28 mouse cellular contexts compared by ENCODE assay signal in genomic region chr7:79900753-79901152, GRCm38 (mm10). TPM values are rescaled to one million over a fixed set of nuclear protein-coding genes. Genes with fewer than 3 reads are reported as not detected.
DNase-seq lines count a peak whose midpoint lies in the region; ATAC-seq and TF ChIP-seq lines count a peak whose summit lies in the region.
"Had no signal": no experiment of that assay in that cellular context is flagged by ENCODE, and none has a peak within 500 bp of the region (broad histone marks: within the 10 kb centered on the region; RNA-seq: fewer than 3 reads in every experiment).

No protein-coding gene starts in this region.

- no peaks in the 10 kb centered on the region for H3K9me3 ChIP-seq in liver, embryonic 11.5 days (ENCODE audit: control insufficient read depth, low read length)
- H3K9me3 ChIP-seq in liver, postnatal 0 days (ENCODE audit: low read length), result no peaks in the 10 kb centered on the region
- no peaks in the 10 kb centered on the region for H3K9me3 ChIP-seq in heart, embryonic 11.5 days (replicated peaks; ENCODE audit: control insufficient read depth, low read length)
- no peaks in the 10 kb centered on the region for H3K9me3 ChIP-seq in heart, embryonic 10.5 days
- H3K9me3 ChIP-seq: embryonic facial prominence, embryonic 12.5 days; heart, embryonic 12.5 days; limb, embryonic 12.5 days; liver, embryonic 15.5 days had no signal

- intact Hi-C loops in heart, postnatal 10 days (cut with DNase I), result no loop called here

- WGBS in liver, embryonic 11.5 days, result 85% methylated on average over 6 of the region's 6 CpGs
- WGBS in liver, postnatal 0 days (ENCODE audit: insufficient replicate concordance), result 70% methylated on average over 6 of the region's 6 CpGs
- 95% methylated on average over 6 of the region's 6 CpGs for WGBS in heart, embryonic 11.5 days (ENCODE audit: insufficient replicate concordance)
- 94% methylated on average over 6 of the region's 6 CpGs for WGBS in heart, embryonic 10.5 days

- no peak overlapping the region for H3K4me2 ChIP-seq in liver, embryonic 11.5 days
- no peak overlapping the region for H3K4me2 ChIP-seq in liver, postnatal 0 days (ENCODE audit: low read depth, low read length)
- no peak overlapping the region for H3K4me2 ChIP-seq in heart, embryonic 11.5 days
- H3K4me2 ChIP-seq: embryonic facial prominence, embryonic 12.5 days; heart, embryonic 12.5 days; hindbrain, embryonic 14.5 days; limb, embryonic 12.5 days; liver, embryonic 15.5 days had no signal

- TF ChIP-seq EP300 in liver, postnatal 0 days (IDR thresholded peaks at IDR 0.05; ENCODE audit: low read depth), result no peak

- no peaks in the 10 kb centered on the region for H3K27me3 ChIP-seq in liver, embryonic 11.5 days (replicated peaks; ENCODE audit: control insufficient read depth, insufficient read depth, low read length)
- H3K27me3 ChIP-seq in liver, postnatal 0 days (ENCODE audit: insufficient read depth, low read length), result no peaks in the 10 kb centered on the region
- H3K27me3 ChIP-seq in heart, embryonic 11.5 days (ENCODE audit: control insufficient read depth, insufficient read depth, low read length), result no peaks in the 10 kb centered on the region
- no peaks in the 10 kb centered on the region for H3K27me3 ChIP-seq in heart, embryonic 10.5 days (ENCODE audit: insufficient read depth, poor library complexity, severe bottlenecking)
- H3K27me3 ChIP-seq: CH12.LX; embryonic facial prominence, embryonic 12.5 days; heart, embryonic 12.5 days; limb, embryonic 12.5 days; liver, embryonic 15.5 days; Patski had no signal

- TF ChIP-seq CTCF in liver, postnatal 0 days (IDR thresholded peaks at IDR 0.05; ENCODE audit: low read depth), result no peak

- H3K4me3 ChIP-seq in liver, embryonic 11.5 days (ENCODE audit: low read depth, low read length), result no peak overlapping the region
- H3K4me3 ChIP-seq in liver, postnatal 0 days (ENCODE audit: low read depth, low read length), result no peak overlapping the region
- H3K4me3 ChIP-seq in heart, embryonic 11.5 days (ENCODE audit: low read depth, low read length), result no peak overlapping the region
- H3K4me3 ChIP-seq in heart, embryonic 10.5 days, result no peak overlapping the region
- H3K4me3 ChIP-seq: embryonic facial prominence, embryonic 12.5 days; heart, embryonic 12.5 days; limb, embryonic 12.5 days; liver, embryonic 15.5 days had no signal

- peaks cover 4% of the 10 kb centered on the region; the same call in 1 of the 2 replicates for H3K36me3 ChIP-seq in liver, embryonic 11.5 days (ENCODE audit: control insufficient read depth, insufficient read depth, low read length)
- H3K36me3 ChIP-seq in liver, postnatal 0 days (replicated peaks; ENCODE audit: insufficient read depth, low read length), result peaks cover 25% of the 10 kb centered on the region
- peaks cover 2% of the 10 kb centered on the region; the same call in 1 of the 2 replicates for H3K36me3 ChIP-seq in heart, embryonic 11.5 days (ENCODE audit: control insufficient read depth, insufficient read depth, low read length)
- peaks cover 54% of the 10 kb centered on the region for H3K36me3 ChIP-seq in heart, embryonic 10.5 days

- H3K4me1 ChIP-seq in liver, embryonic 11.5 days (replicated peaks; ENCODE audit: control insufficient read depth, insufficient read depth, low read length), result peaks cover 3% of the 10 kb centered on the region; the same call in 1 of the 2 replicates
- H3K4me1 ChIP-seq in liver, postnatal 0 days (ENCODE audit: insufficient read depth), result no peaks in the 10 kb centered on the region
- no peaks in the 10 kb centered on the region for H3K4me1 ChIP-seq in heart, embryonic 11.5 days (ENCODE audit: control insufficient read depth, insufficient read depth, low read length)
- peaks cover 5% of the 10 kb centered on the region; the same call in 1 of the 2 replicates for H3K4me1 ChIP-seq in heart, embryonic 10.5 days
- H3K4me1 ChIP-seq: embryonic facial prominence, embryonic 12.5 days; limb, embryonic 12.5 days had no signal

- ATAC-seq in liver, embryonic 11.5 days (replicated peaks; ENCODE audit: low FRiP score), result peak; percentile 53; the same call in 1 of the 2 replicates
- ATAC-seq in liver, postnatal 0 days, result peak; percentile 58
- no peak for ATAC-seq in heart, embryonic 11.5 days (replicated peaks; ENCODE audit: insufficient number of reproducible peaks, low FRiP score, low TSS enrichment)
- ATAC-seq: forebrain, postnatal 0 days; intestine, postnatal 0 days; Patski had no signal

- H3K9ac ChIP-seq in liver, embryonic 11.5 days (ENCODE audit: low read depth, low read length), result no peak overlapping the region
- H3K9ac ChIP-seq in liver, postnatal 0 days (replicated peaks), result no peak overlapping the region
- no peak overlapping the region for H3K9ac ChIP-seq in heart, embryonic 11.5 days (ENCODE audit: low read depth, low read length)
- H3K9ac ChIP-seq: embryonic facial prominence, embryonic 12.5 days; forebrain, postnatal 0 days; heart, embryonic 12.5 days; hindbrain, embryonic 14.5 days; limb, embryonic 12.5 days; liver, embryonic 15.5 days had no signal

- DNase-seq in spleen, adult 12 weeks (ENCODE audit: low spot score), result peak; percentile 11
- DNase-seq in spleen, adult 18-20 months, result no peak
- no peak for DNase-seq in liver, embryonic 11.5 days (ENCODE audit: low spot score)
- DNase-seq in liver, postnatal 0 days, result no peak
- DNase-seq in heart, postnatal 10 days, result no peak
- DNase-seq in heart, embryonic 10.5 days (ENCODE audit: low spot score), result no peak
- DNase-seq: adrenal gland, postnatal 10 days; cerebellum, adult 8-10 months; cerebellum, postnatal 25 days; embryo, embryonic 11 days; forebrain, postnatal 0 days; gastrocnemius, postnatal 10 days; kidney, postnatal 14 days; layer of hippocampus, adult 9-11 months; lung, postnatal 4 days; midbrain, embryonic 14.5 days; thymus, postnatal 14 days had no signal

- no peak overlapping the region for H3K27ac ChIP-seq in liver, embryonic 11.5 days (ENCODE audit: low read depth, low read length)
- H3K27ac ChIP-seq in liver, postnatal 0 days (ENCODE audit: low read depth), result no peak overlapping the region
- no peak overlapping the region for H3K27ac ChIP-seq in heart, embryonic 11.5 days (ENCODE audit: low read depth, low read length)
- H3K27ac ChIP-seq in heart, embryonic 10.5 days, result no peak overlapping the region
- H3K27ac ChIP-seq: embryonic facial prominence, embryonic 12.5 days; hindbrain, embryonic 14.5 days; limb, embryonic 12.5 days; liver, embryonic 15.5 days had no signal

RNA-seq across cellular contexts. Expression of gene Ap3s2, which starts 19.7 kb away (rescaled TPM):
- 28.7 and 30.9 TPM in 2 replicates for polyA plus RNA-seq in liver, embryonic 11.5 days (2014; fragmentation: Nextera tagmentation; extraction: Ambion mirVana)
- polyA plus RNA-seq in liver, postnatal 0 days (2015; fragmentation: Nextera tagmentation; extraction: Ambion mirVana), result 8.0 and 8.3 TPM in 2 replicates
- polyA plus RNA-seq in heart, embryonic 11.5 days (2014; fragmentation: Nextera tagmentation; extraction: Ambion mirVana), result 36.3 and 41.2 TPM in 2 replicates
- total RNA-seq in heart, postnatal 10 days (2021), result 10 to 100 TPM; 20.5 to 24.1 TPM
- 37.7 and 41.3 TPM in 2 replicates for polyA plus RNA-seq in heart, embryonic 10.5 days (2016; fragmentation: Nextera tagmentation; extraction: Ambion mirVana)

RNA-seq across cellular contexts. Expression of gene Arpin, which starts 34.4 kb away (rescaled TPM):
- 9.9 and 10.6 TPM in 2 replicates for polyA plus RNA-seq in liver, embryonic 11.5 days (2014; fragmentation: Nextera tagmentation; extraction: Ambion mirVana)
- 2.5 and 2.8 TPM in 2 replicates for polyA plus RNA-seq in liver, postnatal 0 days (2015; fragmentation: Nextera tagmentation; extraction: Ambion mirVana)
- 27.0 and 27.8 TPM in 2 replicates for polyA plus RNA-seq in heart, embryonic 11.5 days (2014; fragmentation: Nextera tagmentation; extraction: Ambion mirVana)
- 10 to 100 TPM; 15.8 to 18.5 TPM for total RNA-seq in heart, postnatal 10 days (2021)
- polyA plus RNA-seq in heart, embryonic 10.5 days (2016; fragmentation: Nextera tagmentation; extraction: Ambion mirVana), result 26.0 and 30.0 TPM in 2 replicates
- total RNA-seq: CH12.LX had no signal

RNA-seq across cellular contexts. Expression of gene Anpep, which starts 39.9 kb away (rescaled TPM):
- polyA plus RNA-seq in liver, embryonic 11.5 days (2014; fragmentation: Nextera tagmentation; extraction: Ambion mirVana), result 24.2 and 28.5 TPM in 2 replicates
- polyA plus RNA-seq in liver, postnatal 0 days (2015; fragmentation: Nextera tagmentation; extraction: Ambion mirVana), result 24.8 and 26.7 TPM in 2 replicates
- polyA plus RNA-seq in heart, embryonic 11.5 days (2014; fragmentation: Nextera tagmentation; extraction: Ambion mirVana), result 7.7 and 9.9 TPM in 2 replicates
- total RNA-seq in heart, postnatal 10 days (2021), result 10 to 100 TPM; 26.6 to 29.3 TPM
- polyA plus RNA-seq in heart, embryonic 10.5 days (2016; fragmentation: Nextera tagmentation; extraction: Ambion mirVana), result 6.8 and 8.3 TPM in 2 replicates
- total RNA-seq: granulocyte monocyte progenitor cell, adult 5-6 weeks; monocyte, adult 5-6 weeks had no signal
